Comparison of ENCODE assay signal across 8 mouse cellular contexts in genomic region chr7:19327128-19327527, GRCm38 (mm10). TPM values are rescaled to one million over a fixed set of nuclear protein-coding genes. Genes with fewer than 3 reads are reported as not detected.
A peak's percentile ranks its signal among the peaks of the same experiment; 100 is the strongest.
DNase-seq lines count a peak whose midpoint lies in the region.

No protein-coding gene starts in this region.

- H3K27ac ChIP-seq in hindbrain, embryonic 10.5 days: peak overlapping the region; percentile 81

- DNase-seq in Muller cell, postnatal 12 days (ENCODE audit: inconsistent ontology term): peak; percentile 96
- peak; percentile 87 for DNase-seq in cerebellum, adult 9-10 months
- DNase-seq in frontal cortex, adult 2 months (ENCODE audit: extremely low spot score in 1 of 2, low spot score in 1 of 2): peak; percentile 85 to 94
- peak; percentile 87 for DNase-seq in hindbrain, embryonic 10.5 days (ENCODE audit: low spot score)
- peak; percentile 63 to 74 for DNase-seq in layer of hippocampus, postnatal 14 days (ENCODE audit: low spot score in 2 of 2)
- peak; percentile 96 for DNase-seq in lung, postnatal 14 days
- peak; percentile 91 for DNase-seq in retina, embryonic 14.5 days (ENCODE audit: low spot score)
- no peak for DNase-seq in T-cell, adult 2 months (ENCODE audit: low spot score)

- H3K27me3 ChIP-seq in hindbrain, embryonic 10.5 days (ENCODE audit: insufficient read depth, poor library complexity, severe bottlenecking): peaks cover 22% of the 10 kb centered on the region

- under 1% methylated on average over 22 of the region's 22 CpGs for WGBS in hindbrain, embryonic 10.5 days

- H3K4me3 ChIP-seq in hindbrain, embryonic 10.5 days: peak overlapping the region; percentile 52

- peaks cover 27% of the 10 kb centered on the region for H3K4me1 ChIP-seq in hindbrain, embryonic 10.5 days (replicated peaks)

- H3K9me3 ChIP-seq in hindbrain, embryonic 10.5 days: no peaks in the 10 kb centered on the region

- H3K36me3 ChIP-seq in hindbrain, embryonic 10.5 days: no peaks in the 10 kb centered on the region

RNA-seq across cellular contexts. Expression of gene Fosb, which starts 17.3 kb away (rescaled TPM):
- 6.3 and 22.4 TPM in 2 replicates for polyA plus RNA-seq in frontal cortex, adult 2 months (2012; rRNA removed)
- not detected in 2 replicates for polyA plus RNA-seq in hindbrain, embryonic 10.5 days (2016; fragmentation: Nextera tagmentation; extraction: Ambion mirVana)
- 1 to 10 TPM; 6.1 to 6.5 TPM for total RNA-seq in layer of hippocampus, postnatal 14 days (2021)

RNA-seq across cellular contexts. Expression of gene Ercc1, which starts 17.4 kb away (rescaled TPM):
- 49.9 and 53.6 TPM in 2 replicates for polyA plus RNA-seq in frontal cortex, adult 2 months (2012; rRNA removed)
- 106 and 128 TPM in 2 replicates for polyA plus RNA-seq in hindbrain, embryonic 10.5 days (2016; fragmentation: Nextera tagmentation; extraction: Ambion mirVana)
- 10 to 100 TPM; 38.3 to 44.7 TPM for total RNA-seq in layer of hippocampus, postnatal 14 days (2021)

RNA-seq across cellular contexts. Expression of gene Cd3eap, which starts 32.2 kb away (rescaled TPM):
- polyA plus RNA-seq in frontal cortex, adult 2 months (2012; rRNA removed): 12.7 and 15.2 TPM in 2 replicates
- 18.7 and 24.4 TPM in 2 replicates for polyA plus RNA-seq in hindbrain, embryonic 10.5 days (2016; fragmentation: Nextera tagmentation; extraction: Ambion mirVana)
- 10 to 100 TPM; 19.6 to 19.8 TPM for total RNA-seq in layer of hippocampus, postnatal 14 days (2021)

RNA-seq across cellular contexts. Expression of gene Ppp1r13l, which starts 32.4 kb away (rescaled TPM):
- polyA plus RNA-seq in frontal cortex, adult 2 months (2012; rRNA removed): 5.3 and 5.5 TPM in 2 replicates
- polyA plus RNA-seq in hindbrain, embryonic 10.5 days (2016; fragmentation: Nextera tagmentation; extraction: Ambion mirVana): 4.7 and 5.6 TPM in 2 replicates
- 1 to 10 TPM; 4.5 to 6.7 TPM for total RNA-seq in layer of hippocampus, postnatal 14 days (2021)

RNA-seq across cellular contexts. Expression of gene Rtn2, which starts 44.7 kb away (rescaled TPM):
- 128 and 135 TPM in 2 replicates for polyA plus RNA-seq in frontal cortex, adult 2 months (2012; rRNA removed)
- polyA plus RNA-seq in hindbrain, embryonic 10.5 days (2016; fragmentation: Nextera tagmentation; extraction: Ambion mirVana): 37.3 and 67.8 TPM in 2 replicates
- 100 to 1,000 TPM in 1 of 2 experiments, 10 to 100 TPM in 1; 93.0 to 104 TPM for total RNA-seq in layer of hippocampus, postnatal 14 days (2021)
